Mouse (Mus musculus): Measurements from ENCODE around the gene Pkp4.
"Not testable (repeated sequence)": the region's sequence is repeated elsewhere in the genome, so short reads cannot be mapped to it uniquely, and the experiment has no call there.

Gene Pkp4

DNA sequence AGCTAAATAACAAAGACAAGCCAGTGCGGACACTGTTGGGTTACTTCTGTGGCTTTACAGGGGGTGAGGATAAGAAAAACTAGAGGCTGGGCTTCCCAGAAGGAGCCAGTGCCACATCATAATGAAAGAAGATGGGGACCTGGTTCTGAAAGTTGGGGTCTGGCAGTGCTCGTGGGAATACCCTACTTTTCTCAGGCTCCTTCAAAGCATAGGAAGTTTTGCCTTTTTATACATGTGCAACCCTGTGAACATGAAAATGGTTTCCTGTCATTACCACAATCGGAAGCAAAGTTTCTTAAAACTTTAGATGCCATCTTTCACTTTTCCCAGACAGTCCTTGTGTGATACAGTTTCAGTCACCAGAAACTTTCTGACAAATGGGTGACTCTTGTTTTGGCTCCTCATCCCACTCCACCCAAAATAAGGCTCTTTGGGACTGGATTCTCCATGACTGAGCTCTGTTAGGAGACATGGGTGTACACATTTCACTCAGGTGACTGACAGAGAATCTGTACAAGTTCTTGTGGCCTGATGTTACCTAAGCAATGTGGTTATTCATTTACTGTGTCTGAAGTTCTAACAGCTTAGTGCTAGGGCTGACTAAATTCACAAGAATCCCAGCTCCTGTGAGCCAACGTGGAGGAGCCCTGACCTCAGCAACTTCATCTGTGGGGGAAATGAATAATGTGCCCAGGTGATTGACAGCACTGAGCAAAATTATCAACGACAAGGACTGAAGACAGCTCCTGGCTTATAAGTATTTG, 179.3 kb downstream of the Pkp4 start:
- no peak for DNase-seq (ENCODE audit: low spot score)

DNA sequence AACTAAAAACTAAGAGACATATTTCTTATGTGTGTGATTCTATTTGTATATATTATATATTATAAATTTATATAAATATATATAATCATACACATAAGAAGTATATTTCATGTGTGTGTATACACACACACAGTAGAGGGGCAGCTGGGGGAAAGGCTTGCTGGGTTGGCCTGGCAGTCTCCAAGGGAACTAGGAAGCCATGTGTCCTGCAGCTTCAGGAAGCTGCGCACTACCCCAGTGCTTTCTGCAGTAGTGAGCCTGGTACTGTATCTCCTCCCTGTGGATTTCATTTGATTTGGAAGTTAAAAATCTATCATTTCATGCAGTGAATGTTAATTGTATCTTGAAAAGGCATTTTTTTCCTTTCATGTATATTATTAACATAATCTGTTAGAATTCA, 180.2 kb downstream of the Pkp4 start:
- no peak for DNase-seq (ENCODE audit: low spot score)

DNA sequence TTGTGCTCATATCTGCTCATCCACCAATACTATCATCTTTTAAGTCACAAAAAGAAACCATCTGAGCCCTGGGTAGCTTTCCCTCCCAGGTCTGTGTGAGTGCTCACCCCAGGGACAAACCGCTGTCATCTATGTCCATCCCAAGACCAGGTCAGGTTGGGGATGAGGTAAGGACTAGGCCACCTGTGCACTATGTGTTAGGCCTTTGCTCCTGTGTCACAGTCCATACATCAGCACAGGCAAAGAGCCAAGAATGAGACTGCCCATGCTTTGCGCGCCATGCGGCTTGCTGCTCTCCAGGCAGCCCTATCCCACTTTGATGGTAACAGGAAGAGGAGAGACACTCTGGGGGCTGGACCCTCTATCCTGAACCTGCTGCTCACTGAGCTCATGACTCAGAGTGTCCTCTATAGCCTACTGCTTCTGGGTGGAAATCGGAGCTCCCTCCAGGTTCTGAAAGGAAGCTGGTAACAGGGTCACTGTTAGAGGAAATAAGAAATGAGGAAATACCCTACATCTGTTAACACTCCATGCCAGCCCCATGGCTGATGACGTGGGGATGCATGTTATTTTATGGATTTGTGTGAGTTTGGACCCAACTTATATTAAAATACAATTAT, 182.1 kb downstream of the Pkp4 start:
- no peak for DNase-seq (ENCODE audit: low spot score)

DNA sequence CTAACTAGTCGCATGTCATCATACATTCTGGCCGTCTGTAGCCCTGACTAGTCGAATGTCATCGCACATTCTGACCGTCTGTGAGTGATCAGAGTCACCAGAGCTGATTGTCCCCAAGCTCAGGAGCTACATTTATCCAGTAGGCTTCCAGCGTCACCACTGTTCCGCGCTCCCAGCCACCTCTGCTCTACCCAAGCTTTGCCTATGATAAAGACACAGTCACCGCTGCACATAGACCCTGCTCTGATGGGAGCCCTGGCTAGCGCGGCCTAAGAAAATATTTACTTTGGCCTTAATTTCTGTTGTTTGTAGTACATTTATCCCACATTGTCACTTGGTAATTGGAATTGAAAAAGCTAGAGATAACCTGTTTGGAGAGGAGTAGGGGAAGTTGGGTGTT, 183.2 kb downstream of the Pkp4 start:
- no peak for DNase-seq (ENCODE audit: low spot score)

DNA sequence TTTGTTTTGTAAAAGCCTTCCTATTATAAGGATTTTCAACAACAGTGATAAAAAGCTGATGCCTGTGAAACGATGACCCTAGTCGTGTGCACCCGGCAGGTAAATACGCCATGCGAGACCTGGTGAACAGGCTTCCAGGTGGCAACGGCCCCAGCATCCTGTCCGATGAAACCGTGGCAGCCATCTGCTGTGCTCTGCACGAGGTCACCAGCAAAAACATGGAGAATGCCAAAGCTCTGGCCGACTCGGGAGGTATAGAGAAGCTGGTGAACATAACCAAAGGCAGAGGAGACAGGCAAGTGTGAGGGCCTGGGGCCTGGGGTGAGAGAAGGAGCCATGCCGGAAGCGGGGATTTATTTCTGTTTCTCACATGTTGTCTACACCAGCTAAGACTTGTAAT, 184.0 kb downstream of the Pkp4 start:
- no peak for DNase-seq (ENCODE audit: low spot score)

DNA sequence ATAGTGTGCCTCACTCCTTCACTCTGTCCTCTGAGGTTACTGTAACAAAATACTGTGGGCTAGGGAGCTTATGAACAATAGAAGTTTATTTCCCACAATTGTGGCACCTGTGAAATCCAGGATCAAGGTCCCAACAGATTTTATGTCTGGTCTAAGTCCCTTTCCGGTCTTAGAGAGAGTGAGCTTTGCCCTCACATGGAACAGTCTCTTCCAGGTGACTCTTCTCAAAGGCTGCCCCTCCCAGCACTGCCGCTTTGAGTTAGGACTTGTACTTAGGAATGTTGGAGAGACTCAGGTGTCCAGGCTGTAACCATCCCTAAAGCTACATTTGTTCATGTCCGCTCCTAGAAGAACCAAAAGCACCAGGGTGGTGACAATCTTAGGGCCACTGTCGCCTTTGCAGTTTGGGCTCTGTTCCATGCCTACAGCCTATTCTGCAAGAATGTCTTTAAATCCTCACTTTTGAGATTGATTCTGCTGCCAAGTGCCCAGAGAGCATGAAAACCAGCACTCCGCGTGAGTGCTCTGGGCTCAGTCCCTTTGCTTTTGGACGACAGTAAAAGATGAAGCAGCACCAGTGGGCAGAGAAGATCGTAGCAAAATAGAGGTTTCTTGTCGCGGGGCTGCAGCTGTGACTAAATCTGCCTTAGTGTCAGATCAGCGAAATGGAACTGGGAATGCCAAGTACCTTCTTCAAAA, 184.6 kb downstream of the Pkp4 start:
- no peak for DNase-seq (ENCODE audit: low spot score)

DNA sequence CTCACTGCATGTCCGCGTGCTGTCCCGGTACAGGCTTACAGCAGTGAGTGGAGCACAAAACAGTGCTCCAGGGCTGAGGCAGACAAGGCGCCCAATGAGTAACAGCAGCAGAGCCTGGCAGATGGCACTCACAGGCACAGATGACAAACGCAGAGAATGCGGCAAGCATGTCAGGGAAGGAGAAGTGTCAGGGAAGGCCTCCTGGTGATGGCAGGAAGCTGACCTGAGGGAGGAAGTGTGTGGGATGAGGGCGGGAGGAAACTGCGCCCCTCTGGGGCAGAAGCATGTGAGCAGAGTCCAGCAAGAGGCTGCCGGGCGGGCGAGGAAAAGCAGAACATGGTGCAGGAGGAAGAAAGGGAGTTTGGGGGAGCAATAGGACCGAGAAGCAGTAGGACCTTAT, 185.8 kb downstream of the Pkp4 start:
- no peak for DNase-seq (ENCODE audit: low spot score)

DNA sequence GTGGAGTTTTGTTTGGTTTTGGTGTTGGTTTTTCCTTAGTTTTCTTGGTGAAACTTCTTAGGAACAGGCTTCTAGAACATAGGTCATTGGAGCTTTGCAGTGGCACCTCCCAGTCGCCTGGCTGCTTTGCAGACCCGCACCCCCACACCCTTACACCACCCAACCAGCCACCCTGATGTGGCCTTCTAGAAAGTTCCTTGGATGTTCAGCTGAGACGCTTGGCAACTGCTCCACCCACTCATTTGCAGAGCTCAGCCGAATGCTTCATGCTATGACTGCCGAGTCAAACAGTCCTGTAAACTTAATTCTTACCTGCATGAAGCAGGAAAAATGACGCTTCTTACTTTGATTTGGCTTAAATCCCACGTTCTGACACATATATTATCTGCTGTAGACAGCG, 187.9 kb downstream of the Pkp4 start:
- no peak for DNase-seq (ENCODE audit: low spot score)

DNA sequence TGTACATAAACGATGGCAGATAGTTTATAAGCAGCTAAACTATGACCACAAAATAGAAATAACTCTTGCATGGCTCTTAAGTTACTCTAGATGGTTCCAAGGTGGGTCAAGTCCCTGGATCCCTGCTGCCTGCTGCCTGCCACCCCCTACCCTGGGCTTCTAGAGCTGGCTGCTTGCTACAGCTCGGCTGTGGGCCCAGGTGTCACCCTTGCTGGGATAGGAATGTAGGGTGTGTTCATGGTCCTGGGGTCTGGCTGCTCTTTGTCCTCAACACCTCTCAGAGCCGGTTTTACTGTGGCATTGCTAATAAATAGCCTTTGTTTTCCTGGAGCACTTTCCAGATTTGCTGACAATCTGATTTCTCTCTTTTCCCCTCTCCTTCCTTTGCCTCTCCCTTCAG, 189.4 kb downstream of the Pkp4 start:
- no peak for DNase-seq (ENCODE audit: low spot score)

DNA sequence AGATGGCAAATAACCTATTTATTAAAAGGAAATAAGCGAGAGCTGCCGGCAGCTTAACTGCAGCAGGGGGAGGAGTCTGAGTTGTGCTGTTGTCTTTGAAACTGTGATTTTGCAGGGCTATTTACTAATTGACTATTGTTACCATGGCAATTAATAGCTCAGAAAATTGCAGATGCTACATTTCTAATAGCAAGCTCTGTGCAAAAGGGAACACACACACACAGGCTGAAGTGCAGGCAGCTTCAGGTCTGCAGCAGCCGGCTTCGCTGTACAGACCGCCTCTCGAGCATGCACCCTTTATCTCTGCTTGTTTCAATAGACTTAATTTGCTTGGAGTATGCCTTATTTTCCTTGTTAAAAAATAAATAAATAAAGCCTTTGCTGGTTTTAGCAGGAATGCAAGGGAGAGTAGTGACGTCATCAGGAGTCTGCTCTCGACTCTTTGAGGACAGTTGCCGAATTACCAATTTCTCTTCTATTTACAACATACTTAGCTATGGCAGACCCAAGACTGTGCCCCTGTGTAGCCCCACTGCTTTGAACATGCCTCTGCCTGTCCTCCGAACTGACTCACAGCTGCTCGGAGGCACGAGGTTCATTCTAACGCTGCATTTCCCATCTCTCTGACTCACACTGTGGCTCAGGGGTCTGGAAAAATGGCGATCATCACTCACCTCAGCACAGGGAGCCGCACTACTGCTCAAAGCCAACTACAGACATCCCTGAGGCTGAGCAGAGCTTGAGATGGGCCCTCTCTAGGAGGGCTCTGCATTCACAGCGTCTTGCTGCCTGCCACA, 190.9 kb downstream of the Pkp4 start:
- no peak for DNase-seq (ENCODE audit: low spot score)

DNA sequence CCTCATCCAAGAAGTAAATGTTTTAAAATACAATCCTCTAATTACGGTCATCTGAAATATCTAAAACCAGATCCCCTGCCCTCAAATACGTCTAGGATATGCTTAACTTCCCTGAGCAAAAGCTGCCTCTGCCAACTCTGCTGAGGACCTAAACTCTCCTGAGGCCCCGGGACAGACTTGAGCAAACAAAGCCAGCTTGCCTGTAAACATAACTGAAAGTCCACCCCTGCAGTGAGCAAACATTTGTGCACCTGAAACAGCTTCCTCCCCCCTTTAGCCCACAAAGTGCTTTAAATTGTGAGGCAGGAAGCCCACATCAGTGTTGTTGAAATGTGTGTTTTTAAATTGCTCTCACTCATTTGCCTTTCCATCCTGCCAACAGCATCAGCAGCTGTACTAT, 193.2 kb downstream of the Pkp4 start:
- DNase-seq (ENCODE audit: low spot score) = no peak

DNA sequence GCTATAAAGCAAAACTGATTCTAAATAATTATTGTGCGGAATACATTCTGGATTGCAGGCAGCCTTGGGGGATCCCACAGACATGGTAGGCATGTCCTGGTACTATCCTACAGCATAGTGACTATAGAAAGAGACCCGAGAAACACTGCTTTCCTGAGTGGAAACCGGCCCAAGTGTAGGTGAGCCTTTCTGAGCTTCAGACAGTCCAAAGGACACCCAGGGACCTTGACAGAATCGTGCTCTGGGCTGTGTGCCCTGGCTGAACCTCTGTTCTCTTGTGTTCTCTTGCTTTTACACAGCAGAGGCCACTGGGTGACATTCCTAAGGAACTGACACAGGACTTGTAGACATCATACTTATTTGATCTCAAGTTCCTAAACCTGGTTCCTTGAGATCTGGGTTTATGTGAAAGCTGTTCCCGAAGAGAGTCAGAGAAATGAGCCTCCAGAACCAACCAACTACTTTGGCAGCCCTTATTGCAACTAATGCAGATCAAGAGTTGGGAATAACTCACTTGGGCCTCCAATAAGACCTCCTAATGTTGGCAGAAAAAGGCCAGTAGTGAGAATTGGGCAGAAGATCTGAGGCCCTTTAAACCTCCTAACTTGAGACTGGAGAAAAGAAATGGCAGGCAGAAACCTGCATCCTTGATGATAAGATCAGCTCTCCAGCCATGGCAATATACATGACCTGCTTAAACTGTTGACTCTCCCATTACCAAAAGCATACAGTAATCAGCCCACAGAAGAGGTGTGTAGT, 195.1 kb downstream of the Pkp4 start:
- DNase-seq (ENCODE audit: low spot score) = no peak

DNA sequence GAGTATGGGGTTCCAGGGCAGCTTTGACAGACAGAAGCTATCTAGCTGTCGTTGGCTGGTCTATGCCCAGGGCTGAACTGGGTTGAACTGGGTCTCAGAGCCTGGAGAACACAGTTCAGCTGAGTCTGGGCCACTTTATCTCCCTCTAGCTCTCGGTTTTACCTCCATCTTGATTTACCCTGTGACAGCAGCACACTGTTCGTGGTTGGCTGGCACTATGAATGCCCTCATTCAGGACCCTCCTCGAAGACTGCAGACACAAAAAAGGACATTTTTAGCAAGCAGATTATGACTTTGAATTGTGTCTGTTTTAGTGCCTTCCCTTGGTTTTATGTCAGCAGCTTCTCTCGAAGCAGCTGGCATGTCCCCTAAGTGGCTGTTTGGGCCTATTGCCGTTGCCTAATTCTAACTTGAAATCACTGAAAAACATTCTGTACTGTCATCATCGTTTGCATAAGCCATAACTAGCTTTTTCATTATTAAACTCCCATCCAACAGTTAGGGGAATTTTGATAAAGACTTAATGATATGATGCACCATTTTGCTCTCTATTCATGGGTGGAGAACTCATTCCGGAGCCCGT, 199.2 kb downstream of the Pkp4 start:
- DNase-seq (ENCODE audit: low spot score) = no peak

DNA sequence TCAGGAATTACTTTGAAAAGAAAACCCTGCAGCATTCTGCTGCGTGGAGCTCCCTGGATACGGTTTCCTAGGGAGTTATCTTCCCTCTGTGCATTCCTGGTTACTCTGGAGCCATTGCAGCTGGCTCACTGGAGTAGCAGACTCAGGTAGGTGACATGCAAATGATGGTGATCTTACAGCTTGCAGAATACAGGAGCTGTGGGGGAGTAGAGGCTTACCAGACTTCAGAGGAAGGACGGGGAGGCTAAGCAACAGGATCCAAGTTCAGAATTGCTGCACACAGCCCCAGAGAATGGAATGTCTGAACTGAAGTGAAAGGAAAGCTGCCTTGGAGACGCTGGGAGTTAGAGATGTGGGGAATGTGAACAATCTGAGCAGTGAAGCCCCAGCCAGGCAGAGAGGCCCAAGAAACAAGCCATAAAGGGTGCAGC, 200.7 kb downstream of the Pkp4 start:
- no peak for DNase-seq (ENCODE audit: low spot score)

DNA sequence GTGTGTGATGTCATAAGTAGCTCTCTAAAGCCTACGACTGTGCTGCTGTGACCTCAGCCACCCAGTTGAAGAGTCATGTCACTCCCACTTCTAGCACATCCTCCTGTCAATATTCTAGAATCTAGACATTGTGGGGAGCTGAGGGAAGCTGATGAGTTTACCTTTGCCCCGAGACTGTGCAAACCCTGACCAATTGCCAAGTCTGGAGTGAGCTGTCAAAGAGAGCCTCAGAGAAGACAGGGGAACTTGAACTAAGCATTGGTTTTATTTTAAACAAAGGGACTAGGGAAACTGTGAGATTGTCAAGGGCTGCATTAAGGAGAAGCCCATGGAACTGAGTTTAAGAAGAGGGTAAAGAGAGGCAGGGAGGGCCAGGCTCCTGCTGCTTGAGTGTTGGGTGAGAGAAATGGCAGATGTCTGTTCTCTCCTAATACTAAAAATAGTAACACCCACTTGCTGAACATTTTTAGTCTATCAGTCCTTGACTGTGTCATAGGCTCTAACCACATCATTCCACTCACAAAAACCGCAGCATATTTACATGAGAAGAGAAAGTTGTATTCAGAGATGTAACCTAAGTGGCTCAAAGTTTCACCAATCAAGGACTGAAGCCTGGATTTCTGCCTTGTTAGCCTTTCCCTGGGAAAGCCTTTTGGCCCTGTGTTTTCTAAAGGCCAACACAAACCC, 203.6 kb downstream of the Pkp4 start:
- DNase-seq (ENCODE audit: low spot score) = no peak

DNA sequence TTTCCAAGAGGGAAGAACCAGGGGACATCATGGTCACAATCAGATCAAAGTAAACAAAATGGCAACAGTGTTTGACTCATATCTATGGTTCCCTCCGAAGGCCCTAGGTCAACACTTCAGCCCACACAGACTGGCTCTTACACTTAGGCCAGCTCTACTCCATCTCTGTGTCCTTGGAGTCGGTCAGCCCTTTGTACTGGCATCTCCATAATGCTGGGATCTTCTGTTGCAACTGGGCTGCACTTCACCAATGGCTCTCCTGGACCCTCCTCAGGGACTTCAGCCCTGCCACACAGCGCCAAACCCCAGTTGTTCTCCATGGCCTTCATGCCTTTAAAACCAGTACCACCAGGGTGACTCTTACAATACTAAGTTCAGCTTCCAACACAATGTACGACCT, 206.5 kb downstream of the Pkp4 start:
- DNase-seq (ENCODE audit: low spot score) = no peak

DNA sequence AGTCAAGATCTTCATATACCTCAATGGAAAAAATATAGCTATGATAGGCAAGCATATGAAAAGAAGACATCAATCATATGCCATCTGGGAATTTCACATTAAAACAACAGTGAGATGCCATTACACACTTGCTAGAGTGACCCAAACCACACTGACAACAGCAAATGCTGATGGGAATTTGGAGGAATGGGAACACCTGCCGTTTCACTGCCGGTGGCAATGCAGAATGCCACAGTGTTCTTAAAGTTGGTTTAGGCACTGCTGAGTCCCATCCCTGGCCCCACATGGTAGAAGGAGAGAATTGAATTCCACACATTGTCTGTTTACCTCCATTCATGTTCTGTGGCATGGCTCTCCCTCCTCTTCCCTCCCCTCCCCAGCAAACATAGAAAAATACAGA, 212.5 kb downstream of the Pkp4 start:
- no peak for DNase-seq (ENCODE audit: low spot score)

DNA sequence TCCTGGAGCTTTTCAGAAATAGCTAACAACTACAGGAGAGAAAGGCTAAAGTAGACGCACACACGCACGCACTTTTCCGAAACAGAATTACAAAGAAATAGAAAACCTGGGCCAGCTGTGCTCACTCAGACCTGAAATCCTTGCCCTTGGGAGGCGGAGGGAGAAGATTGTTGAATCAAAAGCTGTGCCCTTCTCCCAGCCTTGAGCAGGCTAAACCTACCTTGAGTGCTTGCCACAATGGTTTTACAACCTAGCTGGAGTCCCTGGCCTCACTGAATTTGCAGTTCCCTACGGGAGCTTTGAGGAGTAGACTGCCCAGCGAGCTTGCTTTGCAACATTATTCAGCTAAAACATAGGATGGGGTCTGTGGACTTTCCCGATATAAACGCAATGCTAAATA, 217.4 kb downstream of the Pkp4 start:
- DNase-seq (ENCODE audit: low spot score) = no peak

DNA sequence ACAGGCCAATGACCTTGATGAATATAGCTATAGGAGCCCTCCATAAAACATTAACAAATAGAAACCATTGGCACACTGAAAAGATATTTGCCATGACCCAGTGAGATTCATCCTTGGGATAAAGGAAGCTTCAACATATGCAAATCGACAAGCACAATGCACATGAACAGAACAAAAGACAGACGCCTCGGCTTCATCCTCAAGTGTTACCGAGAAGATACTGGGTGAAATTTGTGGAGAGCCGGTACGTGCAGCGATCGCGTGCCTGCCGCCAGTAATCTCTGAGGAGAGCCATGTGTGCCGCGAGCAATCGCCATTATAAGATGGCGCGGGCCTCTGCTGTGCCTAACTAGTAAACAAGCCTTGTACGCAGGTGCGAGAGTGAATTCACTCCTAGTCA, 218.2 kb downstream of the Pkp4 start:
- DNase-seq (ENCODE audit: low spot score) = not testable (repeated sequence)

DNA sequence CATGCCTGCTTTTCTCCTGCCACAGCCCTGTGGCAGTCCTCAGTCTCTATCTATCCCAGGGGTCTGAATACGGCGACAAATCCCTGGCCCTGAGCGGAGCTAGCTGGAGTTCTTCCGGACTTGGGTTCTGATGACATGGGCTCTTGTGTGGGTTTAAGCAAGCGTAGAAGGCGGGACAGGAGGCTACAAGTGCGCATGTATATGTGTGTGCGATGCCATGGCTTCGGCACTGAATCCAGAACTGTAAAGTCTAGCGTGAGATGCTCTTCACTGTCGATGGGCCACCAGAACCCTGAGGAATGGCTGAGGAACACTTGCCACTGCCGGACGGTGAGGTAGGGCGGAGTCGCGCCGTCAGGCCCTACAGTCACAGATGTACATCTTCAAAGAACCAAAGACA, 222.6 kb downstream of the Pkp4 start:
- DNase-seq (ENCODE audit: low spot score) = no peak

All from urinary bladder, postnatal 14 days (tissue).